Mouse (Mus musculus): ENCODE results near the gene Eps8l1.

DNA sequence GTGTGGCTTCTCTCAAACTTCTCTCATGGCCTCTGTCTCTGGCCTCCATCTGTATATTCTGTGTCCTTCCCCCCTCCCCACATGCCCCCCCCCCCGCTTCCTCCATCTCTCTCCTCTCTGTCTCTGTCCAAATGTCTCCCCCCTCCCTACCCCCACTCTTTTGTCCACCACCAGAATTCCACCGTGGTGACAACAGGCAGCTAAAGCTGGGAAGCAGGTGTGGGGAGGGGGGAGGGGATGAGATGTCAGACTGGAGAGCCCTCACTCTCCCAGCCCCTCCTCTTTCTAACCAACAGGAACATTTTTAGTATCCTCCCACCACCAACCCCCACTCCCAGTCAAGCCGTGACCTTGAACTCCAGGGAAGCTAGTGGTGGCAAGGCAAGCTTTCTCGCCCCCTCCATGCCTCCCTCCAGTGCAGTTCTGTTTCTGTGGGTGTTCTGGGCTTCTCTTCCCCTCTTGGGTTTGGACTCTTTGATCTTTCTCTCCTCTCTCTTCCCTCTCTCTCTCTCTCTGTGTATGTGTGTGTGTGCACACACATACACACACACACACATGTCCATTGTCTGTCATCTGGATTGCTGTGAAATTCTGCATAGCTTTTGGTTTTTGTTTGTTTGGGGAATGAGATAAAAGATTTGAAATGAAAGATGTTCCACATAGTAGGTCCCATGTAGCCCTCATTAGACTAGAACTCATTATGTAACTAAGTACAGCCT lies 56.0 kb downstream of the Eps8l1 start, which contains the start of gene Tnnt1:
- TF ChIP-seq CTCF (IDR thresholded peaks at IDR 0.05; ENCODE audit: extremely low read depth, insufficient read depth, low read length) (no peak), POLR2A (IDR thresholded peaks at IDR 0.05; ENCODE audit: extremely low read depth, insufficient read depth, low read length) (no peak)

Measured in cortical plate, adult 2 months (tissue).